Mouse (Mus musculus): ENCODE results near the gene Vsig2.

DNA sequence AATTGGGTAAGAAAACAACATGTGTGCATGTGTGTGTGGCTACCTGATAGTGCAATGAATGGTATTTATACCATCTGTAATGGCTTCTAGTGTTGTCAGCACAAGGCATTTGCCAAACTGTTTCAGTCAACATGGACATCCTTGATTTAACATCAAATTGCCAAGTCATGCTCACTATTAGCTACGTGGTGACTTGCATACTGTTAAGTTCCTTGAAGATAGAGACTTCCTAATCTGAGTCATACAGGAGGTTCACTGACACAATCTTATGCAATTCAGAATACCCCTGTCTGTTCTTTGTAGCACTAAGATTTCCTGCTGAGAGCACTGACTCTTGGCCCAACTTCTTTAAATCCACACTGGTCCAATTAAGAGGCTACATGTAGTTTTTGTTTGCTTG lies 21.6 kb upstream of the Vsig2 start:
- TF ChIP-seq POLR2A (IDR thresholded peaks at IDR 0.05; ENCODE audit: borderline replicate concordance, insufficient read depth, low read length) (no peak), CTCF (IDR thresholded peaks at IDR 0.05; ENCODE audit: borderline replicate concordance, insufficient read depth, low read depth, low read length) (no peak)
